Mouse (Mus musculus): ENCODE data around the gene Ube2e3.

The Ube2e3 gene

GRCm38 (mm10) chr2:78867726-78868510 is at the start of gene Ube2e3:
TSS of gene Ube2e3 (plus strand) at chr2:78868124.
- no peak for DNase-seq (ENCODE audit: extremely low spot score, low read depth, low spot score)

- DNase-seq (ENCODE audit: extremely low spot score, low read depth, low spot score), result no peak
Measured at GRCm38 (mm10) chr2:78829887-78830286, 38.0 kb upstream of the Ube2e3 start.

GRCm38 (mm10) chr2:78841494-78842224 is 26.3 kb upstream of the Ube2e3 start:
- no peak for DNase-seq (ENCODE audit: extremely low spot score, low read depth, low spot score)

- DNase-seq (ENCODE audit: extremely low spot score, low read depth, low spot score), result no peak
Measured at GRCm38 (mm10) chr2:78844365-78844764, 23.6 kb upstream of the Ube2e3 start.

- DNase-seq (ENCODE audit: extremely low spot score, low read depth, low spot score), result no peak
Measured at GRCm38 (mm10) chr2:78845274-78845673, 22.6 kb upstream of the Ube2e3 start.

- DNase-seq (ENCODE audit: extremely low spot score, low read depth, low spot score), result no peak
Measured at GRCm38 (mm10) chr2:78845717-78846116, 22.2 kb upstream of the Ube2e3 start.

- DNase-seq (ENCODE audit: extremely low spot score, low read depth, low spot score), result no peak
Measured at GRCm38 (mm10) chr2:78854315-78854714, 13.6 kb upstream of the Ube2e3 start.

GRCm38 (mm10) chr2:78858628-78859027 is 9.3 kb upstream of the Ube2e3 start:
- DNase-seq (ENCODE audit: extremely low spot score, low read depth, low spot score), result no peak

- no peak for DNase-seq (ENCODE audit: extremely low spot score, low read depth, low spot score)
Measured at GRCm38 (mm10) chr2:78859266-78860087, 8.4 kb upstream of the Ube2e3 start.

GRCm38 (mm10) chr2:78860088-78860372 is 7.9 kb upstream of the Ube2e3 start:
- DNase-seq (ENCODE audit: extremely low spot score, low read depth, low spot score), result no peak

GRCm38 (mm10) chr2:78864116-78864515 is 3.8 kb upstream of the Ube2e3 start:
- no peak for DNase-seq (ENCODE audit: extremely low spot score, low read depth, low spot score)

GRCm38 (mm10) chr2:78864866-78865265 is 3.1 kb upstream of the Ube2e3 start:
- DNase-seq (ENCODE audit: extremely low spot score, low read depth, low spot score), result no peak

- DNase-seq (ENCODE audit: extremely low spot score, low read depth, low spot score), result no peak
Measured at GRCm38 (mm10) chr2:78868511-78868854, 559 bp downstream of the Ube2e3 start.

- DNase-seq (ENCODE audit: extremely low spot score, low read depth, low spot score), result no peak
Measured at GRCm38 (mm10) chr2:78868951-78869720, 1.2 kb downstream of the Ube2e3 start.

GRCm38 (mm10) chr2:78869721-78870442 is 2.0 kb downstream of the Ube2e3 start:
- no peak for DNase-seq (ENCODE audit: extremely low spot score, low read depth, low spot score)

GRCm38 (mm10) chr2:78870443-78871025 is 2.6 kb downstream of the Ube2e3 start:
- no peak for DNase-seq (ENCODE audit: extremely low spot score, low read depth, low spot score)

GRCm38 (mm10) chr2:78871971-78872860 is 4.3 kb downstream of the Ube2e3 start:
- no peak for DNase-seq (ENCODE audit: extremely low spot score, low read depth, low spot score)

- no peak for DNase-seq (ENCODE audit: extremely low spot score, low read depth, low spot score)
Measured at GRCm38 (mm10) chr2:78873946-78874345, 6.0 kb downstream of the Ube2e3 start.

GRCm38 (mm10) chr2:78876002-78876401 is 8.1 kb downstream of the Ube2e3 start:
- DNase-seq (ENCODE audit: extremely low spot score, low read depth, low spot score), result no peak
